Mouse (Mus musculus) stomach, embryonic 15.5 days (tissue): ENCODE results near the gene Anxa2. TPM values are rescaled to one million over a fixed set of nuclear protein-coding genes. Genes with fewer than 3 reads are reported as not detected.

Experiments used
- ATAC-seq: fragments of 200-750 bp; cut with Nextera tagmentation; 2 replicates; pipeline ENCODE4 v1.8.0; 2017; ENCODE audit warnings: low read depth, moderate number of reproducible peaks, moderate TSS enrichment; ENCODE audit not compliant: insufficient read depth, low FRiP score
- H3K27ac ChIP-seq: fragments of 300-500 bp; sonication (generic); 2 replicates; pipeline ENCODE4 v1.5.1; 2015; ENCODE audit warnings: mild to moderate bottlenecking, inconsistent platforms
- H3K27me3 ChIP-seq: fragments of 300-500 bp; sonication (generic); replicated peaks from 2 replicates; pipeline ENCODE4 v1.6.1; 2015; ENCODE audit warnings: inconsistent platforms
- H3K36me3 ChIP-seq: fragments of 300-500 bp; sonication (generic); 2 replicates; pipeline ENCODE4 v1.6.1; 2015; ENCODE audit warnings: inconsistent platforms
- H3K4me1 ChIP-seq: fragments of 300-500 bp; sonication (generic); 2 replicates; pipeline ENCODE4 v1.6.1; 2015; ENCODE audit warnings: inconsistent platforms
- H3K4me2 ChIP-seq: fragments of 300-500 bp; sonication (generic); 2 replicates; pipeline ENCODE4 v1.6.1; 2015; ENCODE audit warnings: mild to moderate bottlenecking, inconsistent platforms
- H3K4me3 ChIP-seq: fragments of 300-500 bp; sonication (generic); replicated peaks from 2 replicates; pipeline ENCODE4 v1.5.1; 2015; ENCODE audit warnings: inconsistent platforms
- H3K9ac ChIP-seq: fragments of 300-500 bp; sonication (generic); 2 replicates; pipeline ENCODE4 v1.6.1; 2015; ENCODE audit warnings: inconsistent platforms
- H3K9me3 ChIP-seq: fragments of 300-500 bp; sonication (generic); 2 replicates; pipeline ENCODE4 v1.6.1; 2016; ENCODE audit warnings: inconsistent platforms
- WGBS: fragments of 180-500 bp; shearing (Covaris S2); methylation state at CpG from one replicate; pipeline ENCODE4 v1.1.7; 2015; 5-methylcytosine and 5-hydroxymethylcytosine counted together
- polyA plus RNA-seq: library from polyadenylated mRNA; unstranded; fragments of >200 nt; fragmentation: Nextera tagmentation; extraction: Ambion mirVana; gene quantifications from 2 replicates; pipeline ENCODE4 v1.2.1, GENCODE M21; 2015

The Anxa2 gene
- polyA plus RNA-seq, 1 experiment from 2014 or later: 946 TPM

DNA sequence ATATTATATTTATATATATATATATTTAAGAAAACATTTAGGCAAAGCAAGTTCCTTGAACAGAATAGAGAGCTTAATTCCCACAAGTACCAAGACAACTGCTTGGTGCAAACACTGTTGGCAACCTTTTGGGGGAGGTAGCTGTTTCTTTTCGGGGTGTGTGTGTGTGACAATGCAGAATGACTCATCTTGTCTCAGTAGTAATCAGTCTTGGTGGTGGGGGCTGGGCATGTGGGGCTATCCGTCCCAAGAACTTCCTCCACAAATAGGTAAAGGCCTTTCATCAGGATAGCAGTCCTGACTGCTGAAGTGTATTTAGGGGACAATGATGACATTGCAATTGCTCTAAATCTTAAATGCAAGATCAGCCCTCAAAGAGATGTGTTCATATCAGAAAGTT lies 9.6 kb downstream of the Anxa2 start:
- WGBS: 62% methylated on average over 2 of the region's 2 CpGs
- H3K9ac ChIP-seq: no peak overlapping the region
- H3K36me3 ChIP-seq: peaks cover 17% of the 10 kb centered on the region; the same call in 1 of the 2 replicates
- no peak overlapping the region for H3K4me2 ChIP-seq
- H3K4me1 ChIP-seq: peaks cover 57% of the 10 kb centered on the region
- no peaks in the 10 kb centered on the region for H3K27me3 ChIP-seq
- no peak for ATAC-seq
- H3K9me3 ChIP-seq: no peaks in the 10 kb centered on the region
- no peak overlapping the region for H3K4me3 ChIP-seq
- H3K27ac ChIP-seq: no peak overlapping the region

DNA sequence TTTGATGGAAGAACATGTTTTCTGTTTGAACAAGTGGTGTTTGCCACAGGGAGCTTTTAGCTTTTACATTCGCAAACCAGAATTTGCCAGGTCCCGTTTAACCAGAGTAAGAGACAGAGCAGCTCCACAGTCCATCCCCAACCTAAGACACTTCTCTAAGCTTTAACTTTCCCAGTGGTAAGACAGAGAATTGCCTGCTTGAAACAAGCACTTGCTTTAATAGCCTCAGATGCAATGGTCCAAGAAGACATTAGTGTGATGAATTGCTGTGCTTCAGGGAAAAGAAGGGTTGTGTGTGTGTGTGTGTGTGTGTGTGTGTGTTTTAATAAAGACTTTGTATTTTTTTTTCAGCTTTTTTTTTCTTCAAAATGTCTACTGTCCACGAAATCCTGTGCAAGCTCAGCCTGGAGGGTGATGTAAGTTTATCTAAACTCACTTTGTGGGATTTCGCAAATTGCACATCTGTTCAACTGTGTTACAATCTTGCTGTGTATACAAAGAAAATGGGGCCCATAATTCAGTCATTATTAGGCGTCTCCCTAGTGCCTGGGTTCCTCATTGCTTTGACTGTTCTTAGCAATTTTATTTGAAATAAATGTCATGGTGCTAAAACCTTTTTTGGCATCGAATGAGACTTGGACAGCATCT lies 10.8 kb downstream of the Anxa2 start:
- no peaks in the 10 kb centered on the region for H3K27me3 ChIP-seq
- no peaks in the 10 kb centered on the region for H3K9me3 ChIP-seq
- H3K4me3 ChIP-seq: no peak overlapping the region
- H3K36me3 ChIP-seq: peaks cover 17% of the 10 kb centered on the region; the same call in 1 of the 2 replicates
- no peak overlapping the region for H3K9ac ChIP-seq
- H3K27ac ChIP-seq: peak overlapping the region; percentile 68; the same call in 1 of the 2 replicates
- peak; percentile 31; the same call in 1 of the 2 replicates for ATAC-seq
- WGBS: 42% methylated on average over 6 of the region's 6 CpGs
- no peak overlapping the region for H3K4me2 ChIP-seq
- H3K4me1 ChIP-seq: peaks cover 56% of the 10 kb centered on the region

DNA sequence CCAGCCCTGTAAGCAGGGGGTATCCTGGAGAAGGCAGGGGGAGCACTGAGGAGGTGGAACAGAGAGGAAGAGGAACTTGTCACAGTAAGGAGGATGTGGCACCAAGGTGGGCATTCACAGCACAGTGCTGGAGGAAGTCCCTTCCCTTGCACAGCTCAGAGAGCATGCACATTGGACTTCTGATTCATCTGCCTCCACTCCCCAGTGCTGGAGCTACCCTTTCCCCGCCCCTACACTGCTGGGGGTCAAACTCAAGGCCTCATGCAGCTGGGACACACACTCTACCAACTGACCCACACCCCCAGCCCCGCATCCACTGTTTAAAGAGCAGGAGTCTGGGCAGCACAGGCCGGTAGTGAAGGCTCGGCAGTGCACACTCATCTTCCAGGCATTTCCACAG lies 12.7 kb downstream of the Anxa2 start:
- 39% methylated on average over 4 of the region's 4 CpGs for WGBS
- no peak for ATAC-seq
- H3K4me3 ChIP-seq: no peak overlapping the region
- no peaks in the 10 kb centered on the region for H3K9me3 ChIP-seq
- H3K4me2 ChIP-seq: peak overlapping the region; percentile 8; the same call in 1 of the 2 replicates
- peak overlapping the region; percentile 75 for H3K27ac ChIP-seq
- H3K9ac ChIP-seq: no peak overlapping the region
- peaks cover 19% of the 10 kb centered on the region for H3K36me3 ChIP-seq
- no peaks in the 10 kb centered on the region for H3K27me3 ChIP-seq
- peaks cover 64% of the 10 kb centered on the region for H3K4me1 ChIP-seq

DNA sequence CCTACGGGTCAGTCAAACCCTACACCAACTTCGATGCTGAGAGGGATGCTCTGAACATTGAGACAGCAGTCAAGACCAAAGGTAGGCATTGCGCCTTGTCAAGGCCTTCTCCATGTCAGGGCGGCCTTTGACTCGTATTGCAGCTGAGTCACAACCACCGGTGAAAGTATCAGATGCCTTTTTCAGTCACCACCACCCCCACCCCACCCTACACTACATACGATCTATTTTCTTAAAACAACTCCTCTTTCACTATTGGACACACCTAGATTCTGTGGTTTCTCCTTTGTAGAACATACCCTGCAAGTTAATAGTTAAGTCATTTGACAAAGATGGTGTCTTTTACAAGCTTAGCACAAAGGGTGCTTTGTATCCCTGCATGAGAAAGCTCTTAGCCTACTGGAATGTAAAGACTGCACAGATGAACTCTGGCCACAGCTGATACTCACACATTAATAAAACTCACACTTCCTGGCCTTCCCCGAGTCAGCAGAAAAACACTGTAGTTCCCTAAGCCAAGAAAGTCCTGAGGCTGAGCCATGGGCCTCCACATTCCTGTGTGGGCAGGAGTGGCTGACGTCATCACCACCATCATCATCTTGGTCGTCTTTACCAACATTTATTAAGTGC lies 14.0 kb downstream of the Anxa2 start:
- H3K4me2 ChIP-seq: no peak overlapping the region
- peaks cover 13% of the 10 kb centered on the region for H3K36me3 ChIP-seq
- H3K27me3 ChIP-seq: no peaks in the 10 kb centered on the region
- H3K4me3 ChIP-seq: no peak overlapping the region
- ATAC-seq: peak; percentile 33
- peaks cover 76% of the 10 kb centered on the region for H3K4me1 ChIP-seq
- H3K9ac ChIP-seq: no peak overlapping the region
- peak overlapping the region; percentile 75 for H3K27ac ChIP-seq
- whole genome bisulfite sequencing: 49% methylated on average over 10 of the region's 10 CpGs
- no peaks in the 10 kb centered on the region for H3K9me3 ChIP-seq

GRCm38 (mm10) chr9:69468991-69469390 lies 15.6 kb downstream of the Anxa2 start:
- WGBS: 17% methylated on average over 9 of the region's 9 CpGs

GRCm38 (mm10) chr9:69470362-69470761 lies 16.9 kb downstream of the Anxa2 start:
- peak overlapping the region; percentile 94 for H3K27ac ChIP-seq
- 40% methylated on average over 5 of the region's 5 CpGs for WGBS

More at GRCm38 (mm10) chr9:69468991-69469390, 15.6 kb downstream of the Anxa2 start:
- Histone ChIP-seq H3K4me2 (no peak overlapping the region), H3K9me3 (no peaks in the 10 kb centered on the region), H3K4me3 (no peak overlapping the region), H3K4me1 (peaks cover 80% of the 10 kb centered on the region), H3K9ac (no peak overlapping the region), H3K27me3 (no peaks in the 10 kb centered on the region), H3K36me3 (peaks cover 13% of the 10 kb centered on the region), H3K27ac (peak overlapping the region; percentile 94; the same call in 1 of the 2 replicates)
- peak; percentile 63 for ATAC-seq

DNA sequence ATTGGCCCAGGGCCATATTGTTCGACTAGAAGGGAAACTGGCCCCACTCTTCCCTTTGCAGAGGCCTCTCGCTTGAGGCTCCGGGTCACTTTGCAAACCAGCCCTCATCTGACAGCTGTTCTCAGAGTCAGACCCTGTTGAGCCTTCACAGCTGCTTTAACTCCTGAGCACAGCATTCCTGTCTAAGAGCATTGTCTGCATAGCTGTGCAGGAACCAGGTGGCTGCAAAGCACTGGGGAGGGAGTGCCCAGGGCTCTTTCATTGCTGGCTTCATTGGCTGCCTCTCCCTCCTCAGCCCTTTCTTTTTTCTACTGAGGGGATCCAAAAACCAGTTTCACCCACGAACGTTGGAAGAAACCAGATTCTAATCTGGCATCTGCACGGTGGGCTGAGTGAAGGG lies 17.5 kb downstream of the Anxa2 start:
- no peaks in the 10 kb centered on the region for H3K27me3 ChIP-seq
- peaks cover 10% of the 10 kb centered on the region for H3K36me3 ChIP-seq
- no peaks in the 10 kb centered on the region for H3K9me3 ChIP-seq
- no peak overlapping the region for H3K9ac ChIP-seq
- H3K4me2 ChIP-seq: peak overlapping the region; percentile 21; the same call in 1 of the 2 replicates
- H3K4me1 ChIP-seq: peaks cover 70% of the 10 kb centered on the region
- peak overlapping the region; percentile 94 for H3K27ac ChIP-seq
- H3K4me3 ChIP-seq: no peak overlapping the region
- WGBS: 6% methylated on average over 6 of the region's 6 CpGs
- ATAC-seq: peak; percentile 62

More at GRCm38 (mm10) chr9:69470362-69470761, 16.9 kb downstream of the Anxa2 start:
- peaks cover 13% of the 10 kb centered on the region for H3K36me3 ChIP-seq
- peaks cover 76% of the 10 kb centered on the region for H3K4me1 ChIP-seq
- H3K9me3 ChIP-seq: no peaks in the 10 kb centered on the region
- no peak for ATAC-seq
- no peak overlapping the region for H3K9ac ChIP-seq
- H3K4me2 ChIP-seq: no peak overlapping the region
- H3K4me3 ChIP-seq: no peak overlapping the region
- H3K27me3 ChIP-seq: no peaks in the 10 kb centered on the region

- peaks cover 63% of the 10 kb centered on the region for H3K4me1 ChIP-seq
- H3K4me2 ChIP-seq: no peak overlapping the region
- H3K27me3 ChIP-seq: no peaks in the 10 kb centered on the region
- no peak overlapping the region for H3K4me3 ChIP-seq
- peak overlapping the region; percentile 94 for H3K27ac ChIP-seq
- ATAC-seq: peak; percentile 43; the same call in 1 of the 2 replicates
- 46% methylated on average over 6 of the region's 6 CpGs for WGBS
- H3K9ac ChIP-seq: no peak overlapping the region
- no peaks in the 10 kb centered on the region for H3K9me3 ChIP-seq
- H3K36me3 ChIP-seq: peaks cover 10% of the 10 kb centered on the region
Observed at GRCm38 (mm10) chr9:69472724-69473123, 19.3 kb downstream of the Anxa2 start.

GRCm38 (mm10) chr9:69475873-69476272 lies 22.5 kb downstream of the Anxa2 start:
- ATAC-seq: no peak
- H3K9me3 ChIP-seq: no peaks in the 10 kb centered on the region
- H3K27me3 ChIP-seq: no peaks in the 10 kb centered on the region
- WGBS: 72% methylated on average over 6 of the region's 6 CpGs
- H3K4me1 ChIP-seq: peaks cover 35% of the 10 kb centered on the region
- H3K36me3 ChIP-seq: peaks cover 6% of the 10 kb centered on the region; the same call in 1 of the 2 replicates
- no peak overlapping the region for H3K27ac ChIP-seq
- no peak overlapping the region for H3K4me2 ChIP-seq
- H3K4me3 ChIP-seq: no peak overlapping the region
- H3K9ac ChIP-seq: no peak overlapping the region

- Histone ChIP-seq H3K9ac (no peak overlapping the region), H3K27ac (peak overlapping the region; percentile 75; the same call in 1 of the 2 replicates), H3K36me3 (peaks cover 15% of the 10 kb centered on the region; the same call in 1 of the 2 replicates), H3K9me3 (no peaks in the 10 kb centered on the region), H3K4me2 (no peak overlapping the region), H3K4me3 (no peak overlapping the region), H3K4me1 (peaks cover 22% of the 10 kb centered on the region), H3K27me3 (no peaks in the 10 kb centered on the region)
- no peak for ATAC-seq
- WGBS: 43% methylated on average over 14 of the region's 14 CpGs
Observed at GRCm38 (mm10) chr9:69477195-69477823, 23.9 kb downstream of the Anxa2 start.

GRCm38 (mm10) chr9:69477824-69478222 lies 24.4 kb downstream of the Anxa2 start:
- no peak for ATAC-seq
- H3K4me1 ChIP-seq: peaks cover 19% of the 10 kb centered on the region
- no peaks in the 10 kb centered on the region for H3K9me3 ChIP-seq
- peaks cover 19% of the 10 kb centered on the region; the same call in 1 of the 2 replicates for H3K36me3 ChIP-seq
- H3K9ac ChIP-seq: no peak overlapping the region
- H3K4me3 ChIP-seq: no peak overlapping the region
- 45% methylated on average over 6 of the region's 6 CpGs for WGBS
- no peak overlapping the region for H3K4me2 ChIP-seq
- H3K27me3 ChIP-seq: no peaks in the 10 kb centered on the region
- H3K27ac ChIP-seq: peak overlapping the region; percentile 75; the same call in 1 of the 2 replicates

DNA sequence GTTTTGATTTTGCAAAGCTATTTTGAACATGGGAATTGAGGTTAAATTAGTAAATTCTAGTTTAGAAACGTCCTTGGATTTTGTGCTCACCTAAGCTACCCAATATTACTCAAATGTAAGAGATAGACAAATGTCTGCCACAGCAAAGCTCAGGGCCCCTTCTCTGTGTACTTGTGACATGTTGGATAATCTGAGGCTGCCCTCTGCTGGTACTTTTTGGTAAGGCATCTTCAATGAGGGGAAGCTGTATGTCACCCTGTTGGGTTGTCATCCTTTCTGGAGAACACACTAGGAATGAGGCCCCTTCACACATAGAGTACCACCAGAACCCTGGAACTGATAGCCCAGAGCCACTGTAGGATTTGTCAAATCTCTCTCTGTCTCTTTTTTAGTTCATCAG lies 26.9 kb downstream of the Anxa2 start:
- H3K36me3 ChIP-seq: peaks cover 42% of the 10 kb centered on the region
- WGBS: 5% methylated on average over 1 of the region's 1 CpGs
- peaks cover 9% of the 10 kb centered on the region for H3K4me1 ChIP-seq
- H3K4me2 ChIP-seq: no peak overlapping the region
- peak; percentile 45; the same call in 1 of the 2 replicates for ATAC-seq
- no peaks in the 10 kb centered on the region for H3K27me3 ChIP-seq
- H3K9me3 ChIP-seq: no peaks in the 10 kb centered on the region
- no peak overlapping the region for H3K9ac ChIP-seq
- H3K4me3 ChIP-seq: no peak overlapping the region
- no peak overlapping the region for H3K27ac ChIP-seq
